Mouse (Mus musculus) Patski (cell line): ENCODE results near the gene Mdm4. TPM values are rescaled to one million over a fixed set of nuclear protein-coding genes. Genes with fewer than 3 reads are reported as not detected.
"Not testable (repeated sequence)": the region's sequence is repeated elsewhere in the genome, so short reads cannot be mapped to it uniquely, and the experiment has no call there.

ENCODE experiments used
- ATAC-seq: fragments of 100-300 bp; one replicate; pipeline ENCODE4 v1.8.0; 2021
- CTCF ChIA-PET: fragments of 350-600 bp; sonication (Branson Sonifier 250); formaldehyde crosslinking; loops from one replicate; lab custom pipeline; 2022; ENCODE audit warnings: inconsistent platforms; lab: Charles Lee
- POLR2A ChIA-PET: fragments of 350-600 bp; sonication (Branson Sonifier 250); formaldehyde crosslinking; loops from one replicate; lab custom pipeline; 2022; ENCODE audit warnings: antibody characterized with exemption, inconsistent platforms; lab: Charles Lee
- DNase-seq: peaks from one replicate; pipeline ENCODE4 v3.0.0-alpha.2; 2011; ENCODE audit warnings: low read depth, low spot score
- H3K27me3 ChIP-seq: fragments of 371-371 bp; one replicate; pipeline ENCODE4 v1.5.1; 2021
- CTCF ChIP-seq: fragments of 100-300 bp; IDR thresholded peaks from one replicate; pipeline ENCODE4 v1.5.1; 2021
- in situ Hi-C: fragments of 300-500 bp; cut with MboI; formaldehyde crosslinking; loops from 3 replicates; pipeline ENCODE4 v1.11.1; 2018; ENCODE audit warnings: low pct_unique_long_range_greater_than_20kb, mixed read lengths
- polyA plus RNA-seq: library from polyadenylated mRNA; unstranded; gene quantifications from one replicate; pipeline ENCODE4 v1.2.3, GENCODE M21; 2021

The Mdm4 gene
- polyA plus RNA-seq, 1 experiment from 2014 or later: 59.2 TPM

GRCm38 (mm10) chr1:133039505-133039949 is 9.2 kb upstream of the Mdm4 start:
- DNase-seq: no peak
- no peaks in the 10 kb centered on the region for H3K27me3 ChIP-seq
- in situ Hi-C loops: loop anchor here (25.0 kb wide), 1 partner anchor 573 kb away; the partner anchor contains the start of gene Snrpe
- ChIA-PET CTCF (interaction anchor here (3.5 kb wide), 1 partner anchor 48 kb away, joined by 16 read pairs; no protein-coding TSS in a partner anchor), POLR2A (no interaction called here)
- no peak for ATAC-seq
- TF ChIP-seq CTCF: no peak

GRCm38 (mm10) chr1:133034682-133035081 is 4.3 kb upstream of the Mdm4 start:
- not testable (repeated sequence) for DNase-seq, ATAC-seq, H3K27me3 ChIP-seq
- in situ Hi-C loops: loop anchor here (25.0 kb wide), 1 partner anchor 578 kb away; the partner anchor contains the start of gene Snrpe
- POLR2A ChIA-PET: interaction anchor here (0.6 kb wide), 1 partner anchor 70 kb away, joined by 6 read pairs; no protein-coding TSS in a partner anchor
- CTCF ChIA-PET: interaction anchor here (1.5 kb wide), 1 partner anchor 14 kb away, joined by 4 read pairs; no protein-coding TSS in a partner anchor

DNA sequence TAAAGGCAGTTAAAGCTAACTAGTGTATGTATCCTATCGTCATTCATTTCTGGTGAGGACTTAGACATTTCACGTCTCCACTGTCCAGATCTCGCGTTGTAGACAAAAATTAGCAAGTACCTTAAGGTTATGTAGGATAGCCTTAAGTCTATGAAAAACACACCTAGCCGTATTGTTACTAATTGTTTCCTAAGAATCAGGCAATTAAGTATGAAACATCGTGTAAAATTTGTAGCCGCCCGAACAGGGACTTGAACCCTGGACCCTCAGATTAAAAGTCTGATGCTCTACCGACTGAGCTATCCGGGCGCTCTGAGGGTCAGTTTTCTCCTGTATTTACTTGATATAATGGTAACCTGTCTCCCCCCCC is 3.7 kb upstream of the Mdm4 start:
- ChIA-PET CTCF (interaction anchor here (1.2 kb wide), 1 partner anchor 53 kb away, joined by 5 read pairs; no protein-coding TSS in a partner anchor), POLR2A (interaction anchor here (0.6 to 1.6 kb wide), 2 partner anchors 14 to 70 kb away, joined by 4 to 6 read pairs; no protein-coding TSS in a partner anchor)
- in situ Hi-C loops: loop anchor here (25.0 kb wide), 1 partner anchor 578 kb away; the partner anchor contains the start of gene Snrpe
- H3K27me3 ChIP-seq: no peaks in the 10 kb centered on the region
- ATAC-seq: peak; percentile 41
- TF ChIP-seq CTCF: no peak
- no peak for DNase-seq

- ATAC-seq (peak; percentile 74), DNase-seq (peak; percentile 60)
- in situ Hi-C loops: loop anchor here (25.0 kb wide), 1 partner anchor 579 kb away; the partner anchor contains the start of gene Snrpe
- no peaks in the 10 kb centered on the region for H3K27me3 ChIP-seq
- CTCF ChIA-PET: interaction anchor here (1.2 to 1.7 kb wide), 2 partner anchors 9 to 54 kb away, joined by 5 read pairs; no protein-coding TSS in a partner anchor
- POLR2A ChIA-PET: interaction anchor here (1.0 to 1.6 kb wide), 2 partner anchors 13 to 60 kb away, joined by 3 to 4 read pairs; no protein-coding TSS in a partner anchor
- TF ChIP-seq CTCF: no peak
These were observed 3.1 kb upstream of the Mdm4 start for GRCm38 (mm10) chr1:133033316-133034090.

- in situ Hi-C loops: loop anchor here (25.0 kb wide), 1 partner anchor 579 kb away; the partner anchor contains the start of gene Snrpe
- DNase-seq (no peak), ATAC-seq (peak; percentile 10)
- CTCF ChIA-PET: interaction anchor here (0.6 to 1.7 kb wide), 4 partner anchors 9 to 440 kb away, joined by 3 to 5 read pairs (median 4); no protein-coding TSS in a partner anchor
- POLR2A ChIA-PET: interaction anchor here (1.0 to 1.6 kb wide), 2 partner anchors 13 to 60 kb away, joined by 3 to 4 read pairs; no protein-coding TSS in a partner anchor
- TF ChIP-seq CTCF: no peak
- no peaks in the 10 kb centered on the region for H3K27me3 ChIP-seq
These were observed 2.6 kb upstream of the Mdm4 start for GRCm38 (mm10) chr1:133032981-133033315.

- H3K27me3 ChIP-seq: no peaks in the 10 kb centered on the region
- in situ Hi-C loops: loop anchor here (25.0 kb wide), 1 partner anchor 583 kb away; the partner anchor contains the start of gene Snrpe
- POLR2A ChIA-PET: no interaction called here
- DNase-seq (no peak), ATAC-seq (no peak)
- TF ChIP-seq CTCF: no peak
- CTCF ChIA-PET: no interaction called here
These were observed 617 bp downstream of the Mdm4 start for GRCm38 (mm10) chr1:133029744-133030143.

DNA sequence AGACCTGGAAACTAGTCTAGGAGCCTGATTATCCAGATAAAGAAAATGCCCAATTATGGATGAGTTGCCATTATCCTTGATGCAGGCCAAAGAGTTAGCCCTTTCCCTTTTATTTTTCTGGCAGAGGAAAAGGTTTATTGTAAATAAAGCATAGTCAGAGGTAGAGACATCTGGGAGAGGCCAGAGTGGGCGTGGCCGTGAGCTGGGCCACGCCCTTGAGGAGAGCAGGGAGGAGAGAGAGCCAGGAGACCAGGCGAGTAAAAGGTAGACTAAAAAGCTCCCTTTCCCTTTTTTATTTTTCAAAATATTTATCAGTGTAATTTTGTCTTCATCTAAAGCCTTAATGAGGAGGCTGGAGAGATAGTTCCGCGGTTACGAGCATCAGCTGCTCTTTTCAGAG is 2.4 kb downstream of the Mdm4 start:
- no peak for ATAC-seq
- ChIA-PET POLR2A (no interaction called here), CTCF (no interaction called here)
- no peak for DNase-seq
- no peaks in the 10 kb centered on the region for H3K27me3 ChIP-seq
- in situ Hi-C loops: loop anchor here (25.0 kb wide), 1 partner anchor 584 kb away; the partner anchor contains the start of gene Snrpe
- no peak for TF ChIP-seq CTCF

GRCm38 (mm10) chr1:133027126-133027525 is 3.2 kb downstream of the Mdm4 start:
- H3K27me3 ChIP-seq: no peaks in the 10 kb centered on the region

GRCm38 (mm10) chr1:133025796-133026190 is 4.6 kb downstream of the Mdm4 start:
- in situ Hi-C loops: loop anchor here (25.0 kb wide), 1 partner anchor 587 kb away; the partner anchor contains the start of gene Snrpe
- CTCF ChIA-PET, DNase-seq, H3K27me3 ChIP-seq, POLR2A ChIA-PET, ATAC-seq: not testable (repeated sequence)

More at GRCm38 (mm10) chr1:133027126-133027525, 3.2 kb downstream of the Mdm4 start:
- ATAC-seq (no peak), DNase-seq (no peak)
- CTCF ChIA-PET: no interaction called here
- POLR2A ChIA-PET: interaction anchor here (0.6 kb wide), 1 partner anchor 96 kb away, joined by 3 read pairs; no protein-coding TSS in a partner anchor
- in situ Hi-C loops: loop anchor here (25.0 kb wide), 1 partner anchor 585 kb away; the partner anchor contains the start of gene Snrpe
- no peak for TF ChIP-seq CTCF
